Mouse (Mus musculus) kidney, adult 11 months (tissue): ENCODE measurements around the gene Txnrd1.

Experiments used
- DNase-seq: peaks from one replicate; pipeline ENCODE4 v3.0.0; 2022

Txnrd1 gene

GRCm38 (mm10) chr10:82868418-82869086 is 34.8 kb downstream of the Txnrd1 start:
- DNase-seq = no peak

- no peak for DNase-seq
Measured at GRCm38 (mm10) chr10:82875446-82875845, 41.7 kb downstream of the Txnrd1 start.

DNA sequence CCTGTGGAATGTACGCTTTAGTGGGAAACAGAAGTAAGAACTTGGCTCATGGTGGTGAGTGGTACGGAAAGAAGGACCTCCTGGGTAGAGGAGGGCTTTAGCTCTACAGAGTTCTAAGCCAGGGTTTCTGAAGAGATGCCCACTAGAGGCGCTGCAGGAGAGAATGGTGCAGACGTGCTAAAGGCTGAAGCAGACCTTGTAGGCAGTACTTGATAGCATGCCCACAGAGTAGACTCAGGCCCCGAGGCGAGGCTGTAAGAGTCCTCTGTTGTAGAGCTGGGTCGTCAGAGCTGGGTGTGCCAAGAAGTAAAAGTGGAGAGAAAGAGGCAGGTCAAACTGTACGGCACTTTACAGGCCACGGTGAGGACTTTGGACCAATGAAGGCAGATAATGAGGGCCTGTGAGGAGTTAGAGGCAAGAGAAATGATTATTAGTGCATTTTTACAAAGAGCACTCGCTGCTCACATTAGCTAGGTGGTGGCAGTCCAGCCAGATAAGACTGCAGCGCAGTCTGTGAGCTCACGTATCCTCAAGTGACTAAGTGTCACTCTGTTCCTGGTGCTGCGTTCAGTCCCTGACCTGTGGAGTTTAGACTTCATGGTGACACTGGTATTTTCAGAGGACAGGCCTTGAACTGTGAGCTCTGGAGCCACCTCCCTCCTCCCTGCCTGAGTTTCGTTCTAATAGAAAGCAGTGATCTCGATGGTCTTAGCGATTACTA is 42.5 kb downstream of the Txnrd1 start:
- DNase-seq = peak; percentile 43

DNA sequence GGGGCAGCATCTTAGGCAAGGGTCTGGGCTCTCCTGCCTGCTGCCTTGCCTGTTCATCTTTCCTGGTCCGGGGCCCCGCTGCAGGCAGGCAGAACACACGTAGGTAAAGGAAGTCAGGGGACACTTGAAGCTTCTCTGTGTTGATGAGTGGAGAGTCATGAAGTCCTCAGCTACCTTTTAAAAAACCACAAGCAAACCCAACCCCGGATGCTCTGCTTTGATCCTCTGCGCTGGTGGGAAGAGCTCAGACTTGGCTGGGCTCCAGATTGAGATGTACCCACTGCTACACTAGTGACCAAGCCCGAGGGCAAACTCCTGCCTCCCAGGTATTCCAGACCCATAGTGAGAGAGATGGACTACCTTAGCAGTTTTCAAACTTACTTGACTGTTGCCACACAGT is 53.6 kb downstream of the Txnrd1 start:
- DNase-seq = no peak

- no peak for DNase-seq
Measured at GRCm38 (mm10) chr10:82888576-82888975, 54.8 kb downstream of the Txnrd1 start.

DNA sequence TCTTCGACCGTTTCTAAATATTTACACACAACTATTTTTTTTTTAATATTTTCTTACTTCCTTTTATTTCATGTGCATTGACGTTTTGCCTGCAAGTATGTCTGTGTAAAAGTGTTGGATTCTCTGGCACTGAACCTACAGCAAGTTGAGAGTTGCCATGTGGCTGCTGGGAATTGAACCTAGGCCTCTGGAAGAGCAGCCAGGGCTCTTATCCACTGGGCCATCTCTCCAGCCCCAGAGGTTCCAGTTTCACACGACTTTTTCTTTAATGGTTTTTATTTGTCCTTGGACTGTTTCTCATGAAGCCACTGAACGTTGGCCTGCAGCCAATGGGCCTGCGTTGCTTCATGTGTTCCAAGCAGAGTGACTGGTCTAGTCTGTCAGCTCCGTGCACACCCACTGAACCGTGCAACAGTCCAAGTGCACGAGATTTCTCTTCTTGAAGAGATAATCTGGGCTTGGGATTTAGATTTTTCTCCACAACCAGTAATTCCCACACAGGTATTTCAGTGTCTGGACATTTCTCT is 55.8 kb downstream of the Txnrd1 start:
- DNase-seq = peak; percentile 76

- DNase-seq = no peak
Measured at GRCm38 (mm10) chr10:82890936-82891335, 57.2 kb downstream of the Txnrd1 start.

- DNase-seq = no peak
Measured at GRCm38 (mm10) chr10:82891427-82891826, 57.7 kb downstream of the Txnrd1 start.

- DNase-seq = no peak
Measured at GRCm38 (mm10) chr10:82892442-82893055, 58.8 kb downstream of the Txnrd1 start.

GRCm38 (mm10) chr10:82893872-82894650 is 60.3 kb downstream of the Txnrd1 start:
- DNase-seq = no peak

GRCm38 (mm10) chr10:82897936-82898335 is 64.2 kb downstream of the Txnrd1 start:
- no peak for DNase-seq

DNA sequence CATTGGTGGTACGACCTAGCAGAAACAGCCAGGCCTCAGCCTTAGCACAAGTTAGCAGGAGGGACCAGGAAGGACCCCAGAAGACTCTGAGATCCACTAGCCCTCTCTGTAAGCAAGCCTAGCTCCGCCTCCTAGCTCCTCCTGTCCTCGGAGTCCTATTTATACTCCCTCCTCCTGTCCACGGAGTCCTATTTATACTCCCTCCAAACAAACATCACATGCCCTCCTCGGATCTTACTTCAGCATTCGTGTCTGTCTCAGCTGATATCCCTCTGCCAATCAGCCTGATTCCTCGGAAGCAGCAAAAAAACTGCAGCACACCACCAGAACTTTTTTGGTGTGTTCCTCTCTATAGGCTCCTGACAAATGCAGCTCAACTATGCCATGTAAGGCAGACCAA is 65.1 kb downstream of the Txnrd1 start:
- DNase-seq = no peak

- no peak for DNase-seq
Measured at GRCm38 (mm10) chr10:82899810-82900421, 66.2 kb downstream of the Txnrd1 start.

- no peak for DNase-seq
Measured at GRCm38 (mm10) chr10:82900546-82900945, 66.8 kb downstream of the Txnrd1 start.

GRCm38 (mm10) chr10:82901436-82901835 is 67.7 kb downstream of the Txnrd1 start:
- peak; percentile 75 for DNase-seq

- DNase-seq = no peak
Measured at GRCm38 (mm10) chr10:82908526-82908925, 74.8 kb downstream of the Txnrd1 start.

DNA sequence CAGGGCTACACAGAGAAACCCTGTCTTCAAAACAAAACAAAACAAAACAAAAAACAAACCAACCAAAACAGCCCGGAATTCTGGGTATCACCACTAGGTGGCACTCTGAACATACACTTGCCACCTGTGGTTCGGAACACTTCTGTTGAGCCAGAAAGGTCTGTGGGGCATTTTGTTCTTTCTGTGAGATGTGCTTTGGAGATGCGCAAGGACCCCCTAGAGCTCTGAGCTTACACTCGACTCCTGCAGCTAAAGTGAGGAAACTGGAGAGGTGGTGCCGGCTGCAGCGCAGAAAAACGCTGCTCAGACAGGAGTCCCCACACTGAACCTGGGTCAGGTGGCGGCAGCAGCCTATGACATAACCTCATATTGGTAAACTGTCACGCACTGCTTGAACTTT is 75.6 kb downstream of the Txnrd1 start:
- DNase-seq = peak; percentile 33

GRCm38 (mm10) chr10:82910198-82910597 is 76.4 kb downstream of the Txnrd1 start:
- no peak for DNase-seq

- DNase-seq = no peak
Measured at GRCm38 (mm10) chr10:82913238-82913637, 79.5 kb downstream of the Txnrd1 start.

DNA sequence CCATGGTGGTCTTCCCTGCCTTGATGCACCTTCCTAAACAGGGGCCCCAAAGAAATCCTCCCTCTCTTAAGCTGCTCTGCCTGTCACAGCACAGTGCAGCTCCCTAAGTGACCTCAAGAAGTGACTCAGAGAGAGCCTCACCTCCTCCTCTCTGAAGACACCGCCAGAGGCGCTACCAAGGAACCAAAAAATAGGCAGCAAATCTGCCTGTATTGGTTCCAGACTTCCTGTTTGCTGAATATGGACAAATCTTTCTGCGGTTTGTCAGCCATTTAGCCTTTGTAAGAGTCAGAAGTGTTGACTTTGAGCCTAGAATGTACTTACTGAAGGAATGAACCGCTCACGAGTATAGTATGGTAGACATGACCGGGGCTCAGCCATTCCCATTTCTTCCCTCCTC is 80.0 kb downstream of the Txnrd1 start:
- DNase-seq = no peak

GRCm38 (mm10) chr10:82918675-82919074 is 84.9 kb downstream of the Txnrd1 start:
- DNase-seq = no peak

GRCm38 (mm10) chr10:82919404-82919980 is 85.7 kb downstream of the Txnrd1 start:
- DNase-seq = no peak
